Mouse (Mus musculus) megakaryocyte, embryonic 14.5 days (primary cell): ENCODE results near the gene Mrpl12.

Experiments used
- FLI1 ChIP-seq: IDR thresholded peaks from 2 replicates; pipeline ENCODE4 v1.6.1; 2012; ENCODE audit warnings: low read length, inconsistent platforms, mixed read lengths
- GATA1 ChIP-seq: IDR thresholded peaks from 3 replicates; pipeline ENCODE4 v1.6.1; 2012; ENCODE audit warnings: mixed read lengths, low read length, inconsistent platforms, borderline replicate concordance

DNA sequence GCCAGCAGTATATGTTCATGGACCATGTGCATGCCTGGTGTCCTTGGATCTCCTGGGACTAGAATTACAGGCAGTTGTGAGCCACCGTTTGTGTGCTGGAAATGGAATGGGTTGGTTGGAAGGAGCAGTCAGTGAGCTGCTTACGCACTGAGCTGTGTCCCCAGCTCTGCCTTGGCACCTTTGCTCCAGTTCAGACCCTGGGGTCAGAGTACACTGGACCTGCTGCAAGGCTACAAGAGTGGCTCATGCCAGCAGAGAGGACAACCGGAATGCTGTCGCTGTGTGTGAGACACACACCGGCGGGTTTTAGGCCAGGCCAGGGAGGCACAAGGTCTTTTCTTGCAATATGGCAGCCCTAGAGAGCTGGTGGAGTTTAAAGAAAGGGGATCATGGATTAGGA, 12.4 kb upstream of the Mrpl12 start:
- TF ChIP-seq GATA1 = no peak
- no peak for TF ChIP-seq FLI1
